Mouse (Mus musculus) kidney, adult 2 months (tissue): ENCODE data around the gene Nop53.

ENCODE experiments used
- CTCF ChIP-seq: fragments of 200-500 bp; conservative IDR thresholded peaks from 2 replicates; pipeline ENCODE4 v1.5.1; 2011; ENCODE audit warnings: low read depth, mild to moderate bottlenecking, control low read depth, low read length, moderate library complexity, mixed read lengths; ENCODE audit not compliant: insufficient read depth, insufficient read length
- POLR2A ChIP-seq: fragments of 200-500 bp; IDR thresholded peaks from one replicate; pipeline ENCODE4 v1.6.1; 2011; ENCODE audit warnings: low read depth, low read length, control low read depth

GRCm38 (mm10) chr7:15954436-15954835, 8.6 kb upstream of the Nop53 start:
- TF ChIP-seq POLR2A (no peak), CTCF (no peak)
